Mouse (Mus musculus): ENCODE data around the gene Slco3a1.

GRCm38 (mm10) chr7:74425941-74426340, 128.6 kb downstream of the Slco3a1 start:
- TF ChIP-seq GATA1 (IDR thresholded peaks at IDR 0.05; ENCODE audit: borderline replicate concordance, low read length) (no peak), FLI1 (IDR thresholded peaks at IDR 0.05; ENCODE audit: low read length) (no peak)
